Mouse (Mus musculus): ENCODE results near the gene Lpgat1.

GRCm38 (mm10) chr1:191693231-191693630 lies 24.4 kb upstream of the Lpgat1 start:
- TF ChIP-seq CTCF (IDR thresholded peaks at IDR 0.05; ENCODE audit: extremely low read depth, insufficient read depth, insufficient read length, insufficient replicate concordance) (no peak), POLR2A (IDR thresholded peaks at IDR 0.05; ENCODE audit: low read depth, low read length) (no peak)

Data from spleen, adult 2 months (tissue).